Mouse (Mus musculus): ENCODE measurements around the gene Prr14.
"Not testable (repeated sequence)": the region's sequence is repeated elsewhere in the genome, so short reads cannot be mapped to it uniquely, and the experiment has no call there.

Prr14 gene

DNA sequence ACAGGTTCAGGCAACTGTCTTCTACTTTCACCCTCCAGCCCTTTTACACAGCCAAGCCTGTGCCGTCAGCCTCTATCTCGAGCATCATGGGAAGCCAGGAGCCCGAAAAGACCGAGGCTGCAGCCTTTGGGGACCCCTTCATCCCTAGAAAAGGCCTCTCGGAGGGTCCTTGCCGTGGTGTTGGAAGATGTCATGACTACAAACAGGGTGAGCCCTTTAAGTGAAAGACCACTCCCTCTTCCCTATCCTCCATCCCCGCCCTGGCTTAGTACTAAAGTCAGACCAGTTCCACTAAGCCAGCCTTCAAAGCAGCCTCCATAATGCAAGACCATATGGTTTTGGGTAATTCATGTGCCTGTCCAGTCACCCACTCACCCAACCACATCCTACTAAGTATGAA lies 12.6 kb downstream of the Prr14 start:
- DNase-seq (ENCODE audit: low spot score) = no peak

DNA sequence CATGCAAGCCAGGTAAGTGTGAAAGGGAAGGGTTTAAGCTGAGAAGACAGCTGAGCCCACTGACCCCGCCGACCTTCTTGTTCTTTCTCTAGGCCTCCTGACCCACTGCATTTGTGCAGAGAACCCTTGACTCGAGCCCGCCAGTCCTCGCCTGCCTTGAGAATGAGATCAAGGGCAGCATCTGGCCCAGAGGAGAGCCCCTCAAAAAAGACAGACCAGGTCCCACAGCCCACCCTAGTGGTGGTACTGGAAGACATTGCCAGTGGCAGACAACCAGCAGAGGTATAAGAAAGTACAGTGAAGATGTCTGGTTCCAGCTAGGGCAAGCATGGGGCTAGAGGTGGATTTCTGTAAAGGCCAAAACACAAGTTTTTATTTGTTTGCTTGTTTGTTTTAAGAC lies 14.3 kb downstream of the Prr14 start:
- DNase-seq (ENCODE audit: low spot score) = no peak

DNA sequence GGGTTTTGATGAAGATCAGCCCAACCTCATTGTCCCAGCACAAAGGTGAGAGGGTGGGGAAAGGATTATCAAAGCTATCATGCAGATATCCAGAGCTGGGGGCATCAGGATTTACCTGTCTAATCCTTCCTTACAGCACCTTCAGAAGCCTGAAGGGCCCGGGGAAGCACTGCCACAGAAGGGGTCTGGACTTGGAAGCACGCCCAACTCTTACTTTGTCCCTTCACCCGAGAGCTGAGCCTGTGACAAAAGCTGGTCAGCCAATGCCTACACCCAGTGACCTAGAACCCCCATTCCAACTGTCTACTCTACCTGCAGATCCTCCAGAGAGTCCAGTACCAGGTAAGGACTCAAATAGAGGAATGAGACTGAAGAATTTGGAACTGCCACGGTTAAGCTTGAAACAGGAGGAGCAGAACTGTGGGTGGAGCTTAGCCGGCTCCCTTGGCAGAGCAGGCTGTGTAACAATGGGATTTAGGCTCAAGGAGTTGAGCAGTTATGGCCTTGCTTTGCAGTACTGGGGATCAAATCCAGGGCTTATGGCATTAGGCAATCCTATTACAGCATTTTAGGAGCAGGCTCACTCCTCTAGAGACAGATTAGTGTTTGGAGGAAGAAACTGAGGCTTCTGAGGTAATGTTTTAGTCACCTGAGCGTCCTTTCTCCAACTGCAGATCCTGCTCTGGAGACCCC lies 15.1 kb downstream of the Prr14 start:
- no peak for DNase-seq (ENCODE audit: low spot score)

DNA sequence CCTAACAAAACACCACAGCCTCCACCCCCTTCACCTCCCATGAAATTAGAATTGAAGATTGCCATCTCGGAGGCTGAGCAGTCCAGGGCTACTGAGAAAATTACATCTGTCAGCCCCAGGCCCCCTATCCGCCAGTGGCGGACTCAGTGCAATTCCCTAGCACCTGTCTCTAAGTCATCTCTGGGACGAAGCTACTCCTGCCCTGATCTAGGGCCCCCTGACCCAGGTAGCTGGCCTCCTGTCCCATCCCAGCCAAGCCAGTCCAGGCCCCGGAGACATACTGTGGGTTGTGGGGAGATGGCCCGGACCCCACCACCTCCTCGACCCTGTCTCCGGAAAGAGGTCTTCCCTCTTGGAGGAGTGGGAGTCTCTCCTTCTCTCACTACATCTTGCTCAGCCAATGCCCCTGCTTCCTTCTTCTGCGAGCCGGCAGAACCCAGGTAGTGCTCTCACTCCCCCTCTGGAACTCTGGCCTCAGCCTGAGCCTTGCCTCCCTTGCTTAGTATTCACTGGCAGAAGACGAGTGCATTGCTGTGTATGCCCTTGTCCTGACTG lies 15.9 kb downstream of the Prr14 start:
- no peak for DNase-seq (ENCODE audit: low spot score)

DNA sequence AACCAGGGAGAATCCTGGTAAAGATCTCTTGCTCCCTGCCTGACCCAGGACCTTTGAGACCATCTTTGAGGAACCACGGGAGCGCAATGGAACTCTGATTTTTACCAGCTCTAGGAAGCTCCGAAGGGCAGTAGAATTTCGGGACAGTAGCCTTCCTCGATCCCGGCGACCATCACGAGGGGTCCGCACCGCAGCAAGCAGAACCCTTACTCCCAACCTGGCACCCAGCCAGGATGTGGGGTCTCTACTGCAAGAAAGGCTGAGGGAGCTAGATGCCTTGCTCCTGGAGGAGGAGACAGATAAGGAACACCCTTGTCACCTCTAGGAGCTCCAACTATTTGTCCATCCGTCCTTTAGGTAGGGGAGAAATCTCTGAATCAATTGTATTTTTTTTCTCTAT lies 16.9 kb downstream of the Prr14 start:
- DNase-seq (ENCODE audit: low spot score) = no peak

DNA sequence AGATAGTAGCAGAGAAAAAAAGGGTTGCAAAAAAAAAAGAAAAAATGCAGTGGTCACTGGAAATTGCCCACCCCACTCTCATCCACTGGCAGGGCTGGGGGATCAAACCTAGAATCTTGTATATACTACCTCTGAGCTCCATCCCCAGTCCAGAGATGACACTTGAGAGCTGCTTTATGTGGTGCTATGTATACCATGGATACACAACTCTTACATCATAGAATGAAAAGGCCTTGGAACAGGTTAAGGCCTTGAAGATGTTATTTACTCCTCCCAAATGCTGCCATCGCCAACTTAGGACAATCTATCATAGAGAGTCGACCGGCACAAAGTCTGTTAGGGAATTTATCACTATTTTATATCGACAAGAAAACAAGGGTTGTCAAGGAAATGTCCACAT lies 17.4 kb downstream of the Prr14 start:
- DNase-seq (ENCODE audit: low spot score) = no peak

DNA sequence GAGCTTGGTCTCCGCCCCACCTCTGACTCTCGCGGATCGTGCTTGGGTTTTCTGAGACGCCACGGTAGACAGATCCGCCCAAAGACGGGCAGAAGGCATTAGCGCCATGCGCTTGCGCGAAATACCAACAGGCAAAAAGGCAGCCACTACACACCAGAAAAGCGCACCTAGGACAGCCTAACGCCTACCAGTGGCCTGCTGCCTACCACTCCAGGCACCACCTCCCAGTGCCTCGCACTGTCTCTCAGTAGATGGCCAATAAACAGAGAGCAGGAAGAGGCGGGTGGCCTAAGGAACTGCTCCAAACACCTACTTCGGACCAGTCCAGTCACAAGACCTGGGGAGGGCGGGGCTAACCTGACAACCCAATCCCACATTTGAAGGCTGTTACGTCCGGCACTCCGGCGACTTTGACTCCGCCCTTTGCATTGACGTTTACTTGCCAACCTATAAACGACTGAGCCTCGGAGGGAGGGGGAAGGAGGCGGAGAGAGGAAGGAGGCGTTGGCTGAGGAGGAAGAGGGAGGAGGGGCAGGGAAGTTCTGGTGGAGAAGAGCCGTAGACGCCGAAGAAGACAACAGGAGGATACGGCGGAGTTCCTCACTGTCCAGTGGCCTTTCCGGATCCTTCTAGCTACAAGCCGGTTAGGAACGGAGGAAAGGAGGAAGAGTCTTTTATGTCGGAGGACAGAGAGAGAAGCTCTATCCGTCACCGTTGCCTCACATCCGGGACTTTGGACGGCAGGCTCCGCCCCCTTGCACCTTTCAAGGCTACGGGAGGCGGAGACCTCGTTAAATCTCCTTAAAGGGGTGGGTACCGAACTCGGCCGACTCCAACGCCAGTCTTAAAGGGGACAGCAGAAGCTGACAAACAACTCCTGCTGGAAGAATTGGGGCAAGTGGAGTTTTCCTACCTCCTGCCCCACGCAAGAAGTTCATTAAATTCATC lies 18.6 kb downstream of the Prr14 start:
- peak; percentile 99 for DNase-seq (ENCODE audit: low spot score)

DNA sequence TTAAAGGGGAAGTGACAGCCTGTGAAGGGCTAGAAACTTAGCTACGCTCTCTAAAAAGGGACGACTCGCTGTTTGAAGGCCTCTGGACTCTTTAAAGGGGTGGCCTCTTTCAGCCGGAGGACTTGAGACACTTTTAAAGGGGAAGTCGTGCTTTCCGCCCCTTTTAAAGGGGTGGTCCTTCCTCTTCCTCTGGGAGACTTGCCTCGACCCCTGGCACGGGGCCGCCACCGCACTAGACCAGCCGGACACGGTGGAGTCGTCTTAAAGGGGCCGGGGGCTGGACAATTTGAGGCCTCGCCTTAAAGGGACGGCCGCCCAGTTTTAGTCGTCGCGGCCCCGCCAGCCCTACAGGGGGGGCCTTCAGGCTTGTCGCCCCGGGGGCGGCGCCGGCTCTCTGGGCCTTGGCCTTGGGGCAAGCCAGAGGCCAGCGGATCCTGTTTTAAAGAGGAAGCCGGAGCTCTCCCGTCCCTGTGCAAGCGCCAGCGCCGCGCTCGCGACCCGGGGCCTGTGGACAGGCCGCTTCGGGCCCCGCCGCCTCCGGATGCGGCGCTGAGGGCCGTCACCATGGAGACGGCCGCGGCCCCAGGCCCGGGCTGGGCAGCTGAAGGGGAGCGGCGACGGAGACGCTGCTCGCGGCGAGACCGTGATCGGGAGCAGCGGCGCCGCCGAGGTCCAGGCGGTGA lies 19.4 kb downstream of the Prr14 start, which contains the start of gene Fbrs:
Gene Fbrs, plus strand, starts transcription at position 565 of the 683 bp plus-strand sequence.
- no peak for DNase-seq (ENCODE audit: low spot score)

DNA sequence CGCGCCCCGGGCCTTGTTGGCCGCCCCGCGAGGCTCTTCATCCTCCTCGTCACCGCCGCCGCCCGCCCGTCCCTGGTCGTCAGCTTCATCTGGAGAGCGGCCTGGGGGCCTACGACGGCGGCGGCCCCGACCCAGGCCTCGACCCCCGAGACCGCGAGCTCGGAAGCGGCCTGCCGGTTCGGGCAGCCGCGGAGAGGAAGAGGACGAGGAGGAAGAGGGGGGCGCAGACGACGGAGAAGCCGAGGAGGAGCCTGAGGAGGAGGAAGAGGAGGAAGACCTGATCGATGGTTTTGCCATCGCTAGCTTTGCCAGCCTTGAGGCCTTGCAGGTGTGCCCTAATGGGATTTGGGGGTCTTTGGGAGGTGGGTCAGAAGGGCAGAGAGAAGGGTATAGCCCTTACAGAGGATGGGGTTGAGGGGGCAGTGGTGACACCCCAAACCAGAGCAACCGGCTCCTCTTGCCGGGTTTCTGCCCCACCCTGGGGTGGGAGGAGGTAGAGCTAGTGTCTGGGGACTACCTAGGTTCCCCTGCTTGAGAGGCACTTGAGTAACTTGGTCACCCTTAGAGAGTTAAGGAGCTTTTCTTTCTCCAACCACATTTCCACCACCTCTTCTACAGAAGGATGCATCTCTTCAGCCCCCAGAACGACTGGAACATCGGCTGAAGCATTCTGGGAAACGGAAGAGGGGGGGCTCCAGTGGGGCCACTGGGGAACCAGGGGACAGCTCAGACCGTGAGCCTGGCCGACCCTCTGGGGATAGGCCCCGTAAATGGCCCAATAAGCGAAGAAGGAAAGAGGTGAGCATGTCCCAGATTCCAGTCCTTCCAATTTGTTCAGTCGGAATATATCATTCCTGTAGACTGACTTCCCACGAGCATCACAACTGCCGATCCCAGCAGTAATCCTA lies 20.2 kb downstream of the Prr14 start:
- DNase-seq (ENCODE audit: low spot score) = peak; percentile 32

DNA sequence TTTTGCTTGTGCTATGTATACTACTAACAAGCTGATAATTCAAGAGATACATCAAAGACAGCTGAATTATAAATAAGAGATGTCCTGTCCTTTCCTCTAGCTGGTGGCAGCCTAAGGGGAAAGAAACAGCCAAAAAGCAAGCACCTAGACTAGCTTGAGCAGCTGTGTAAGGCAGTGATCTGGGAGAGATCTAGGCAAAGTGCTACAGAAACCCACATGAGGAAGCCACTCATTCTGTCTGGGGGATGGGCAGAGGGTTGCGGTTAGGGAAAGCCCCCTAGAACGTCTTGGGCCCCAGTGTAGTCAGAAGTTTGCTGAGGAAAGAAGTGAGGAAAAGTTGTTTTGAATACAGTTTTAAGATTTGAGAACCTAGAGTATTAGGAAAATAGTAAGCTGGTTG lies 20.9 kb downstream of the Prr14 start:
- peak; percentile 44 for DNase-seq (ENCODE audit: low spot score)

DNA sequence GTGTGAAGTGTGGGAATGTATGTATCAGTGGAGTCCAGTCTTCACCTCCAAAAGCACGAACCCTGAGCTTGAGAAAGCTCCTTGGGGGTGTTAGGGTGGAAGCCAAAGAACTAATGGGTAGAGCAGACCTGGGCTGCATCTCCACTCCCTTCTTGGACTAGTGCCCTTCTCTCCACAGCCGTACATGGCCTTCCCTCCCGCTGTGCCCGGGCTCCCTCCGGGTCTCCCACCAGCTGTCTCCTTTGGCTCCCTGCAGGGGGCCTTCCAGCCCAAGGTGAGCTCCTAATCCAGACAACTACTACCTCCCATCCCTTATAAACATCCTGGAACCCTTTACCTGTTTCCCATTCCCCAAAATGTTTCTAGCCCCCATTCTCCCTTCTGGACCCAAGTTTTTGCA lies 26.0 kb downstream of the Prr14 start:
- no peak for DNase-seq (ENCODE audit: low spot score)

DNA sequence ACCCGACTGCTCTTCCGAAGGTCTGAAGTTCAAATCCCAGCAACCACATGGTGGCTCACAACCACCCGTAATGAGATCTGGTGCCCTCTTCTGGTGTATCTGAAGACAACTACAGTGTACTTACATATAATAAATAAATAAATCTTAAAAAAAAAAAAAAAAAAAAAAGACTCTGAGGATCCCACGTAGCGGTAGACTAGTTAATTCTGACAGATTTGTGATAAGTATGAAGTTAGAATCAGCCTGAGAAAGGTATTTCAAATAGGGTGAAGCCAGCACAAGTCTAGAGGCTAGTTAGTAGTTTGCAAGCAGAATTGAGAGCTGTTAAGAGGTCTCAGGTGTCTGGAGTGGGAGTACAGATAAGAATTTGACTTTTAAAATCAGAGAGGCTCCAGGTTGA lies 29.0 kb downstream of the Prr14 start:
- not testable (repeated sequence) for DNase-seq (ENCODE audit: low spot score)

DNA sequence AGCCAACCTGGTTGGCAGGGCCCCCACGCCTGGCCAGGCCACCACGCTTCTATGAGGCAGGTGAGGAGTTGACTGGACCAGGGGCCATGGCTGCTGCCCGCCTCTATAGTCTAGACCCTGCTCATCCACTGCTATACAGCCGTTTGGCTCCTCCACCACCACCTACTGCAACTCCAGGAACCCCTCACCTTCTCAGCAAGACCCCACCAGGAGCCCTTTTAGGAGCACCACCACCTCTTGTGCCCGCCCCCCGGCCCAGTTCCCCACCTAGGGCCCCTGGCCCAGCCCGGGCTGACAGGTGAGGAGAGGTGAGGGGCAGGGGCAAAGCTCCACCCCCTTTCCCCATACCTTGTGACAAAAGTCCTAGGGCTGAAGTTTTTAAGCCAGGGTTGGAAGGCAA lies 30.6 kb downstream of the Prr14 start:
- DNase-seq (ENCODE audit: low spot score) = no peak

DNA sequence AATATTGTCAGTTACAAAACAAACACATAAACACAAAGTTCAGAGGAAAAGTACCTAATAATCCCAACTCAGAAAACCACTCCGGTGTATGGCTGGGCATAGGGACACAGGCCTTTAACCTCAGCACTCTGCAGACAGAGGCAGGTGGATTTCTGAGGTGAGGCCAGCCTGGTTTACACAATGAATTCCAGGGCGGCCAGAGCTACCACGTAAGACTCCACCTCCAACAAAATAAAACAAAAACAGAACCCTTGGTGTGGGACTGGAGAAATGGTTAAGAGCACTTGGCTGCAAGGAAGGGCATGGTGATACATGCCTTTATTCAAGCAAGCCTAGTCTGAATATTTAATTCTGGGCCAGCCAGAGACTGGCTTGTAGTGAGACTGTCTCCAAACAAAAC lies 32.4 kb downstream of the Prr14 start:
- no peak for DNase-seq (ENCODE audit: low spot score)

DNA sequence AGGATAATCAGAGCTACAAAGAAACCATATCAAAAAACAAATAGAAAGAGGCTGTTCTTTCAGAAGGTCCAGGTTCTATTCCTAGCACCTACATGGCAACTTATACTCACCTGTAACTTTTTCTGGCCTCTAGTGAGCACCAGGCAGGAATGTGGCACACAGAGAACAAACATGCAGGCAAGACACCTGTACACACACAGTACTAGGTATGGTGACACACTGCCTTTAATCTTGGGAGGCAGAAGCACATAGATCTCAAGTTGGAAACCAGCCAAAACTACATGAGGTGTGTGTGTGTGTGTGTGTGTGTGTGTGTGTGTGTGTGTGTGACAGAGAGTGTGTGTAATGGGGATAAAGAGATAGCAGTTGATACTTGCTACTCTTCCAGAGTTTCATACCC lies 35.2 kb downstream of the Prr14 start:
- no peak for DNase-seq (ENCODE audit: low spot score)

DNA sequence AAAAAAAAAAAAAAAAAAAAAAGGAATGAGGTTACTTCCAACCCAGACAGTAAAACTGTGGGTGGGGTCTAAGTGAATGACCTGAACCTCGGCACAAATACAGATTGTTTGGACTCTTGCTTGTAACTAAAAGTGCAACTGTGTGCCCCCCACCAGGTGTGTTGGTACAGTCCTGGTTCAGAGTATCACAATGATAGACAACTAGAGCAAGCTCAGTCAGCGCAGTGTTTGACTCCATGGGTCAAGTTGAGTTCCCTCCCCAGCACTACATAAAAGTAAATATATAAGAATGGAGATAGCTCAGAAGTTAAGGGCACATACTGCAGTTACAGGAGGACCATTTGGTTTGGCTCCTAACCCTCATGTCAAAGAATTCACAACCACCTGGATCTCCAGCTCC lies 38.0 kb downstream of the Prr14 start:
- DNase-seq (ENCODE audit: low spot score) = no peak

DNA sequence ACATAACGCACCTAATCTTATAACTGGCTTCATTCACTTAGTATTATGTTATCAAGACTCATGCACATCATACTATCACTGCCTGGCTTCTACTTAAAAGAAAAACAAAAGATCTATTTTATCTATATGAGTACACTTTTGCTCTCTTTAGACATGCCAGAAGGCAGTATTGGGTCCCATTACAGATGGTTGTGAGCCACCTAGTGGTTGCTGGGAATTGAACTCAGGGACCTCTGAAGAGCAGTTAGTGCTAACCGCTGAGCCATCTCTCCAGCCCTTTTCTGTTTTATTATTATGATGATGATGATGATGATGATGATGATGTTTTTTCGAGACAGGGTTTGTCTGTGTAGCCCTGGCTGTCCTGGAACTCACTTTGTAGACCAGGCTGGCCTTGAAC lies 39.0 kb downstream of the Prr14 start:
- no peak for DNase-seq (ENCODE audit: low spot score)

DNA sequence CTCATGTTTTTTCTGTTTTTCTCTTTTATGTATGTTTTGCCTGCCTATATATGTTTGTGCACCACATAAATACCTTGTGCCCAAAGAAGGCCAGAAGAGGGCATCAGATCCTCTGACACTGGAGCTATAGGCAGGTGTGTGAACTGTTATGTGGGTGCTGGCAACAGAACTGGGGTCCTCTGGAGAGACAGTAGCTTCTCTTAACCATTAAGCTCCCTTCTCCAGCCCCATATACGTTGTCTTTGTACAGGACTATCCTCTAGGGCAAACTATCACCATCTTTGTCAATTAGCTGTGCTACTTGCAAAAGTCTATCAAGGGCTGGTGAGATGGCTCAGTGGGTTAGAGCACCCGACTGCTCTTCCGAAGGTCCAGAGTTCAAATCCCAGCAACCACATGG lies 48.9 kb downstream of the Prr14 start:
- no peak for DNase-seq (ENCODE audit: low spot score)

DNA sequence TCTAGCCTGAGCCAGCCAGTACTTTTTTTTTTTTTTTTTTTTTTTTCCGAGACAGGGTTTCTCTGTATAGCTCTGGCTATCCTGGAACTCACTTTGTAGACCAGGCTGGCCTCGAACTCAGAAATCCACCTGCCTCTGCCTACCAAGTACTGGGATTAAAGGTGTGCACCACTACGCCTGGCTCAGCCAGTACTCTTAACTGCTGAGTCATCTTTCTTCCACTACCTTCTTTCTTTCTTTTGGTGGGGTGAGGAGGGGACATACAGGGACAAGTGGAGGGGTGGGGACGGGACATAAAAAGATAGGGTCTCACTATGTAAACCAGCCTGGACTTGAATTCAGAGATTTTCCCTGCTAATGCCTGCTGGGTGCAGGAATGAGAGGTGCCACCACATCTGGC lies 50.4 kb downstream of the Prr14 start:
- not testable (repeated sequence) for DNase-seq (ENCODE audit: low spot score)

DNA sequence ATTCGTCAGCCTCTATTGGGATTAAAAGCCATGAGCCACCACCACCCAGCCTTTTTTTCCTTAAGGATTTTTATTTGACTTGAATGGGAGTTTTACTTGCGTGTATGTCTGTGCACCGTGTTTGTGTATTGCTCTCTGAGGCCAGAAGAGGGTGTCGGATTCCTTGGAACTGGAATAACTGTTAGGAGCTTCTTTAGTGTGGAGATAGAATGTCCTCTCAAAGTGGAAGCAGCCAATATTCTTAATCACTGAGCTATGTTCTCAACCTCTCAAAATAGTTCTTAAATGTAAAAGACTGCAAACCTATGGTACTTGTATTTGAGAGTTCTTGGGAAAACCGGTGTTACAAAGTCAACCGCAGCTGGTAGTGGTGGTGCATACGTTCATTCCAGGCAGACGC lies 51.8 kb downstream of the Prr14 start:
- no peak for DNase-seq (ENCODE audit: low spot score)

DNA sequence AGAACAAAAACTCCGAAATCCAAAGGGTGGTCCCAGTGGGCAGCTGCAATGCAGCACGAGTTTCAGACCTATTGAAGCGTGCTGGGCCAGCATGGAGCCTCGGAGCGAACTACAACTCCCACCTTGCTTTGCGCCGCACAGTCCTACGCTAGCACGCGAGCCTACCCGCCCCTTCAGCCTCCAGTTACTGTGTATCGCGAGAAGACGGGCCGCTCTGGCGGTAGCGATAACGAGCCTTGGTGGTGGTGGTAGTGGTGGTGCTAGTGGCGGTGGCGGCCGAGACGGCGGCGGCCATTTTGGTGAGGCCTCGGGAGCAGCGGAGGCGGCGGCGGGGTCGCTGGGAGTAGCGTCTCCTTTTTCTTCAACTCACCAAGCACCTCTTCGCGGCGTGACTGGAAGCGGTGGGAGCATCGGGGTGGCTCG lies 52.4 kb downstream of the Prr14 start, which contains the start of gene Srcap:
Gene Srcap, plus strand, starts transcription at position 176 of the 423 bp plus-strand sequence.
- peak; percentile 93 for DNase-seq (ENCODE audit: low spot score)
